Mouse (Mus musculus): ENCODE measurements around the gene Grhl3.

The Grhl3 gene

DNA sequence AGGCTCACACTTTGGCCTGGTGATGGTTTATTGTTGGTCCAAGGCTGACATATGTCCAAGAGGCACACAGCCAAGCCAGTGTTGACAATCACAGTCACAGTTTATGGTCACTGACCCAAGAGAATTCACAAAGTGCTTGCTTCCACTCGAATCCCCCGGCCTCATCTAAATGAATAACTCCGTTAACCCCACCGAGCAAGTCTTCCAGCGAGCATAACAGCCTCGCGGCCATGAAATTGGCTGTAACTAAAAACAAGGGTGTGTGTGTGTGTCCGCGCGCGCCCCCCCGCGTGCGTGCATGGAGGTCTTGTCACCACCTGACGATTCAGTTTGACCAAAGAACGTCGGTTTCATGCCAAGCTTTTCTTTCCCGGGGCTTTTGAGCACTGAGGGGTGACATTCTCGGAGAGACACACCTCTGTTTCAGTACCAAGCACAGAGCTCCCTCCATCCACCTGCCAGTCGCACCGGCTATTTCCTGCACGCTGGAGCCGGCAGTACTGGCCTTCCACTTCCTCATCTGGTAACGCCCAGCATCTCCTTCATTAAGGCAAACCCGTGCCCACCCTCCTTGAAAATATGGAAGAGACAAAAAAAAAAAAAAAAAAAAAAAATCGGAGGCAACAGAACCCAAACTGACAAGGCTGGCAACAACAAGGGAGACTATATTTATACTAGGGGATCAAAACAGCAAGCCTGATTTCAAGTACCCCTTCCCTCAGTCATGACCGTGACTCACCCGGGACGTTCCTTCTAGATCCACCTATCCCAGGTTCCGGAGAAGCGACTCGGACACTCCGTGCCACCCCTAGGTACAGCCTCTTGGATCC, 79.5 kb downstream of the Grhl3 start:
- DNase-seq (ENCODE audit: low spot score) = no peak

DNA sequence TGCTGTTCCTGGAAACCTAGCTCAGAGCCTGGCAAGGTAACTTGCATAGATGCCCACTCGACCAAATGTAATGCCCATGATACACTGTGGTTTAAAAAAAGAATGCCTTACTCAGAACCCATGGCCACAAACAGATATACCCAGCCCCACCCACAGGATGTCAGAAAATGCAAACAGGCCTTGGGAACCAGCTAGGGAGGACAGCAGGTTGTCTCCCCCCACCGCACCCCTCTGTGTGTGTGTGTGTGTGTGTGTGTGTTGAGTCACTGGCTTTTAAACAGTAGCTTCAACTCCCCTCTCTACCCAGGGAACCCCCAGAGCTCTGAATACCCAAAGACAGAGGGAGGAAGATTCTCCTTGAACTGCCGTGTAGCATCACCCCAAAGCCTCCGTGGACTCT, 80.2 kb downstream of the Grhl3 start:
- no peak for DNase-seq (ENCODE audit: low spot score)
